Mouse (Mus musculus) heart, adult 2 months (tissue): ENCODE results near the gene 1700019N19Rik.

Experiments used
- CTCF ChIP-seq: fragments of 200-600 bp; IDR thresholded peaks from 2 replicates; pipeline ENCODE4 v1.8.1; 2022; ENCODE audit warnings: antibody characterized with exemption, mild to moderate bottlenecking, moderate library complexity
- POLR2A ChIP-seq: fragments of 200-500 bp; IDR thresholded peaks from 2 replicates; pipeline ENCODE4 v1.6.1; 2011; ENCODE audit warnings: mild to moderate bottlenecking, low read depth, low read length, control low read depth; ENCODE audit not compliant: insufficient read depth

DNA sequence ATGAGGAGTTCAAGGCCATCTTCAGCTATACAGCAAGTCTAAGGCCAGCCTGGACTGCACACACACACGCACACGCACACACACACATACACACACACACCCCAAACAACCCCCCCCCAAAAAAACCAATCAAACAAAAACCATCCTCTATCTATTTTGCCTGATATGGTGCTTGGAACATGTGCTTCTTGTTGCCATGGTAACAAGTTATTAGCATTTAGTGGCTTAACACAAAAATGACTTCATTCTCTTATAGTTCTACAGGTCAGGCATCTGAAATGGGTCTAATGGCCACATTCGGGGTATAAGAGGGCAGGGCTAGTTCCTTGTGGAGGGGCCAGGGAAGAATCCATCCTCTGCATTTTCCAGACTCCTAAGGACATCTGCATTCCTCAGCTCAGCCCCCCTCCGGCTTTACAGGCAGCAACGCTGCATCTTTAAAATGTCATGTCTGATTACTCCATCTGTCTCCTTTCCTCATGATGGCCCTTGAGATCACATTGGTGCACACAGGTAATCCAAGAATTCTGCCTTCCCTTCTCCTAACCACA lies 46.5 kb upstream of the 1700019N19Rik start:
- TF ChIP-seq CTCF = no peak
- TF ChIP-seq POLR2A = no peak
